Mouse (Mus musculus) heart, postnatal 0 days (tissue): ENCODE measurements around the gene Sftpa1. TPM values are rescaled to one million over a fixed set of nuclear protein-coding genes. Genes with fewer than 3 reads are reported as not detected.

Source experiments
- ATAC-seq: fragments of 200-750 bp; cut with Nextera tagmentation; 2 replicates; pipeline ENCODE4 v1.8.0; 2017; ENCODE audit warnings: low read depth, moderate number of reproducible peaks, moderate library complexity; ENCODE audit not compliant: insufficient read depth
- DNase-seq: peaks from one replicate; pipeline ENCODE4 v3.0.0-alpha.2; 2016; ENCODE audit warnings: low spot score
- H3K27ac ChIP-seq: fragments of 300-500 bp; sonication (generic); 2 replicates; pipeline ENCODE4 v1.5.1; 2014; ENCODE audit warnings: low read depth, mild to moderate bottlenecking
- H3K27me3 ChIP-seq: fragments of 300-500 bp; sonication (generic); 2 replicates; pipeline ENCODE4 v1.6.1; 2014; ENCODE audit warnings: low read length, mixed read lengths; ENCODE audit not compliant: control insufficient read depth, insufficient read depth
- H3K36me3 ChIP-seq: fragments of 300-500 bp; sonication (generic); replicated peaks from 2 replicates; pipeline ENCODE4 v1.6.1; 2014; ENCODE audit warnings: low read length, mixed read lengths; ENCODE audit not compliant: control insufficient read depth, insufficient read depth
- H3K4me1 ChIP-seq: fragments of 300-500 bp; sonication (generic); 2 replicates; pipeline ENCODE4 v1.6.1; 2014; ENCODE audit warnings: antibody characterized with exemption; ENCODE audit not compliant: control insufficient read depth, insufficient read depth
- H3K4me2 ChIP-seq: fragments of 300-500 bp; sonication (generic); 2 replicates; pipeline ENCODE4 v1.6.1; 2014; ENCODE audit warnings: low read depth, mild to moderate bottlenecking, low read length, moderate library complexity
- H3K4me3 ChIP-seq: fragments of 300-500 bp; sonication (generic); 2 replicates; pipeline ENCODE4 v1.5.1; 2014; ENCODE audit warnings: low read depth, low read length
- H3K9ac ChIP-seq: fragments of 300-500 bp; sonication (generic); replicated peaks from 2 replicates; pipeline ENCODE4 v1.6.1; 2014; ENCODE audit warnings: low read depth, low read length, mixed read lengths
- H3K9me3 ChIP-seq: fragments of 300-500 bp; sonication (generic); replicated peaks from 2 replicates; pipeline ENCODE4 v1.6.1; 2016; ENCODE audit warnings: low read length; ENCODE audit not compliant: control insufficient read depth
- CTCF ChIP-seq: IDR thresholded peaks from 2 replicates; pipeline ENCODE4 v1.5.1; 2016; ENCODE audit warnings: antibody characterized with exemption, control low read depth, low read depth
- EP300 ChIP-seq: IDR thresholded peaks from 2 replicates; pipeline ENCODE4 v1.6.1; 2016; ENCODE audit warnings: antibody characterized with exemption, low read depth
- WGBS: fragments of 180-500 bp; shearing (Covaris S2); extraction: QIAGEN DNeasy Blood & Tissue Kit; methylation state at CpG from one replicate; pipeline ENCODE4 v1.1.7; 2014; 5-methylcytosine and 5-hydroxymethylcytosine counted together
- polyA plus RNA-seq: library from polyadenylated mRNA; unstranded; fragments of >200 nt; fragmentation: Nextera tagmentation; extraction: Ambion mirVana; gene quantifications from 2 replicates; pipeline ENCODE4 v1.2.1, GENCODE M21; 2015
- total RNA-seq: library from RNA; depleted of rRNA; stranded (reverse); fragments of >200 nt; gene quantifications from 2 replicates; pipeline ENCODE4 v1.2.3, GENCODE M21; 2014; ENCODE audit warnings: low replicate concordance

Sftpa1 gene
- total and polyA plus RNA-seq, 2 experiments from 2014 or later = 0.69 to 1.5 TPM

GRCm38 (mm10) chr14:41160743-41161142, 29.2 kb downstream of the Sftpa1 start:
- H3K4me2 ChIP-seq = no peak overlapping the region
- TF ChIP-seq EP300 (no peak), CTCF (no peak)
- no peak overlapping the region for H3K4me3 ChIP-seq
- no peaks in the 10 kb centered on the region for H3K27me3 ChIP-seq
- no peak overlapping the region for H3K27ac ChIP-seq
- no peaks in the 10 kb centered on the region for H3K4me1 ChIP-seq
- no peak; the same call in 1 of the 2 replicates for ATAC-seq
- DNase-seq = no peak
- no peaks in the 10 kb centered on the region for H3K9me3 ChIP-seq
- H3K36me3 ChIP-seq = no peaks in the 10 kb centered on the region
- H3K9ac ChIP-seq = no peak overlapping the region
- WGBS = 24% methylated on average over 1 of the region's 1 CpGs

- Histone ChIP-seq H3K4me2 (no peak overlapping the region), H3K9ac (no peak overlapping the region), H3K9me3 (no peaks in the 10 kb centered on the region), H3K27me3 (no peaks in the 10 kb centered on the region), H3K27ac (no peak overlapping the region), H3K36me3 (no peaks in the 10 kb centered on the region), H3K4me3 (no peak overlapping the region), H3K4me1 (no peaks in the 10 kb centered on the region)
- DNase-seq = peak; percentile 31
- WGBS = 8% methylated on average over 2 of the region's 2 CpGs
- TF ChIP-seq EP300 = no peak
- peak; percentile 88 for TF ChIP-seq CTCF
- ATAC-seq = no peak
Observed at GRCm38 (mm10) chr14:41162663-41163062, 31.1 kb downstream of the Sftpa1 start.

GRCm38 (mm10) chr14:41167278-41167677, 35.7 kb downstream of the Sftpa1 start:
- Histone ChIP-seq H3K27me3 (no peaks in the 10 kb centered on the region), H3K36me3 (no peaks in the 10 kb centered on the region), H3K4me1 (peaks cover 10% of the 10 kb centered on the region), H3K4me2 (no peak overlapping the region), H3K9me3 (no peaks in the 10 kb centered on the region), H3K9ac (no peak overlapping the region), H3K27ac (no peak overlapping the region), H3K4me3 (no peak overlapping the region)
- ATAC-seq = no peak
- WGBS = 31% methylated on average over 5 of the region's 5 CpGs
- no peak for DNase-seq
- TF ChIP-seq EP300 = no peak
- no peak for TF ChIP-seq CTCF

GRCm38 (mm10) chr14:41168567-41168966, 37.0 kb downstream of the Sftpa1 start:
- Histone ChIP-seq H3K27ac (no peak overlapping the region), H3K9me3 (no peaks in the 10 kb centered on the region), H3K9ac (no peak overlapping the region), H3K4me1 (peaks cover 10% of the 10 kb centered on the region), H3K36me3 (no peaks in the 10 kb centered on the region), H3K4me2 (no peak overlapping the region), H3K27me3 (no peaks in the 10 kb centered on the region), H3K4me3 (no peak overlapping the region)
- 84% methylated on average over 1 of the region's 1 CpGs for WGBS
- DNase-seq (no peak), ATAC-seq (no peak)
- no peak for TF ChIP-seq CTCF
- no peak for TF ChIP-seq EP300

GRCm38 (mm10) chr14:41170514-41170913, 38.9 kb downstream of the Sftpa1 start:
- H3K9me3 ChIP-seq = no peaks in the 10 kb centered on the region
- no peak overlapping the region for H3K27ac ChIP-seq
- H3K4me2 ChIP-seq = no peak overlapping the region
- H3K4me1 ChIP-seq = peaks cover 10% of the 10 kb centered on the region
- H3K27me3 ChIP-seq = no peaks in the 10 kb centered on the region
- H3K36me3 ChIP-seq = no peaks in the 10 kb centered on the region
- no peak overlapping the region for H3K4me3 ChIP-seq
- no peak overlapping the region for H3K9ac ChIP-seq
- WGBS = 82% methylated on average over 2 of the region's 2 CpGs
- DNase-seq (no peak), ATAC-seq (no peak)
- TF ChIP-seq EP300 (no peak), CTCF (no peak)

- Histone ChIP-seq H3K9ac (no peak overlapping the region), H3K4me2 (no peak overlapping the region), H3K4me1 (no peaks in the 10 kb centered on the region), H3K4me3 (no peak overlapping the region), H3K27me3 (no peaks in the 10 kb centered on the region), H3K9me3 (no peaks in the 10 kb centered on the region), H3K27ac (no peak overlapping the region), H3K36me3 (no peaks in the 10 kb centered on the region)
- TF ChIP-seq CTCF (no peak), EP300 (no peak)
- WGBS = 61% methylated on average over 1 of the region's 1 CpGs
- ATAC-seq (no peak), DNase-seq (no peak)
Observed at GRCm38 (mm10) chr14:41174802-41175201, 43.2 kb downstream of the Sftpa1 start.
